Mouse (Mus musculus) megakaryocyte-erythroid progenitor cell, adult 5 weeks (primary cell): Measurements from ENCODE around the gene Rpf1. TPM values are rescaled to one million over a fixed set of nuclear protein-coding genes. Genes with fewer than 3 reads are reported as not detected.

Source experiments
- polyA plus RNA-seq: library from polyadenylated mRNA; stranded (reverse); fragments of >175 nt; gene quantifications from 2 replicates; pipeline ENCODE4 v1.2.3, GENCODE M21; 2012

Rpf1 gene
- polyA plus RNA-seq, result 24.8 and 29.7 TPM in 2 replicates

GRCm38 (mm10) chr3:146520798-146521651 lies at the start of gene Rpf1:
TSS of gene Rpf1 (minus strand) at chr3:146521429.

GRCm38 (mm10) chr3:146570148-146570782 lies 49.0 kb upstream of the Rpf1 start, which contains the start of gene Uox:
TSS of gene Uox (plus strand) at chr3:146570426.

GRCm38 (mm10) chr3:146499431-146500002 lies 21.7 kb downstream of the Rpf1 start, which contains the start of the genes Spata1 and Gng5:
TSS of gene Spata1 (minus strand) at chr3:146499753.
TSS of gene Gng5 (plus strand) at chr3:146499807.

Other genes with a start within 250 kb of the Rpf1 start
- 3.4 and 4.8 TPM in 2 replicates for gene Ssx2ip, start 116.8 kb downstream of the Rpf1 start, polyA plus RNA-seq
- 16.1 and 31.3 TPM in 2 replicates for gene Ctbs, start 71.6 kb downstream of the Rpf1 start, polyA plus RNA-seq
- gene Spata1, start 21.7 kb downstream of the Rpf1 start, polyA plus RNA-seq, result 0.76 and 1.4 TPM in 2 replicates
- gene Gng5, start 21.6 kb downstream of the Rpf1 start, polyA plus RNA-seq, result 204 and 215 TPM in 2 replicates
- not detected in 2 replicates for gene Uox, start 49.0 kb upstream of the Rpf1 start, polyA plus RNA-seq
- not detected in 2 replicates for gene Dnase2b, start 94.2 kb upstream of the Rpf1 start, polyA plus RNA-seq
- gene 4930503B20Rik, start 129.9 kb upstream of the Rpf1 start, polyA plus RNA-seq, result not detected in 2 replicates
- 0.31 and 0.88 TPM in 2 replicates for gene Samd13, start 164.2 kb upstream of the Rpf1 start, polyA plus RNA-seq